Mouse (Mus musculus): ENCODE measurements around the gene Eif2d. TPM values are rescaled to one million over a fixed set of nuclear protein-coding genes. Genes with fewer than 3 reads are reported as not detected.

Gene Eif2d
- 17.3 TPM for polyA plus RNA-seq (2014; fragmentation: Illumina TruSeq; extraction: RNeasy Lipid Tissue Mini Kit (QIAGEN cat#74804); ENCODE audit: low read depth, low replicate concordance)

GRCm38 (mm10) chr1:131153018-131153629 lies at the start of gene Eif2d:
Gene Eif2d (plus strand): TSS chr1:131153181.

GRCm38 (mm10) chr1:131138191-131139016 lies 14.6 kb upstream of the Eif2d start, which contains the start of gene Dyrk3:
Gene Dyrk3 (minus strand): TSS chr1:131138340.

Other genes with a start within 250 kb of the Eif2d start
- gene Il20, start 241.7 kb upstream of the Eif2d start, polyA plus RNA-seq (2014; fragmentation: Illumina TruSeq; extraction: RNeasy Lipid Tissue Mini Kit (QIAGEN cat#74804); ENCODE audit: low read depth, low replicate concordance) = not detected
- not detected for gene Il19, start 213.1 kb upstream of the Eif2d start, polyA plus RNA-seq (2014; fragmentation: Illumina TruSeq; extraction: RNeasy Lipid Tissue Mini Kit (QIAGEN cat#74804); ENCODE audit: low read depth, low replicate concordance)
- gene Il10, start 133.3 kb upstream of the Eif2d start, polyA plus RNA-seq (2014; fragmentation: Illumina TruSeq; extraction: RNeasy Lipid Tissue Mini Kit (QIAGEN cat#74804); ENCODE audit: low read depth, low replicate concordance) = not detected
- 22.4 TPM for gene Mapkapk2, start 55.4 kb upstream of the Eif2d start, polyA plus RNA-seq (2014; fragmentation: Illumina TruSeq; extraction: RNeasy Lipid Tissue Mini Kit (QIAGEN cat#74804); ENCODE audit: low read depth, low replicate concordance)
- gene Dyrk3, start 14.8 kb upstream of the Eif2d start, polyA plus RNA-seq (2014; fragmentation: Illumina TruSeq; extraction: RNeasy Lipid Tissue Mini Kit (QIAGEN cat#74804); ENCODE audit: low read depth, low replicate concordance) = 0.93 TPM
- 7.6 TPM for gene Rassf5, start 92.1 kb downstream of the Eif2d start, polyA plus RNA-seq (2014; fragmentation: Illumina TruSeq; extraction: RNeasy Lipid Tissue Mini Kit (QIAGEN cat#74804); ENCODE audit: low read depth, low replicate concordance)
- 11.0 TPM for gene Ikbke, start 126.4 kb downstream of the Eif2d start, polyA plus RNA-seq (2014; fragmentation: Illumina TruSeq; extraction: RNeasy Lipid Tissue Mini Kit (QIAGEN cat#74804); ENCODE audit: low read depth, low replicate concordance)